Comparison of ENCODE assay signal across 23 mouse cellular contexts in the genomic region with DNA sequence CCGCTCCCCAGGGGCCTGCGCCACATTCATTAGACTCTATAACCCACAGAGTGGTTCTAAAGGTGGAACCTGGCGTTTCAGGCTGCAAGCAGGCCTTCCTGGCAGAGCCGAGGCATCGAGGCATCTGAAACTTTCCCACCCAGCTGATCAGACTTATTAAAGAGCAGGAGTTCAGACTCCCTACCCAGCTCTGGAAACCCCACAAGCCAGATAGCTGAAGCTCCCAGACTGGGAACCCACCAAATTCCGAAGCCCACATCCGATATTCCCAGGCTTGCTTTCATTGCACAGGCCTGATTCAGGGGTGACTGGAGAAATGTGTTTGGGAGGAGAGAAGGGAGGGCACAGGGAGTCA. TPM values are rescaled to one million over a fixed set of nuclear protein-coding genes. Genes with fewer than 3 reads are reported as not detected.
DNase-seq lines count a peak whose midpoint lies in the region; ATAC-seq and TF ChIP-seq lines count a peak whose summit lies in the region.
"Had no signal": no experiment of that assay in that cellular context is flagged by ENCODE, and none has a peak within 500 bp of the region (broad histone marks: within the 10 kb centered on the region; RNA-seq: fewer than 3 reads in every experiment).

No protein-coding gene starts in this region.

- H3K9ac ChIP-seq in hindbrain, embryonic 16.5 days (ENCODE audit: low read depth, low read length): no peak overlapping the region
- no peak overlapping the region for H3K9ac ChIP-seq in midbrain, embryonic 14.5 days (replicated peaks; ENCODE audit: low read length)
- H3K9ac ChIP-seq: heart, embryonic 12.5 days; heart, embryonic 15.5 days; hindbrain, embryonic 15.5 days; intestine, embryonic 15.5 days had no signal

- H3K36me3 ChIP-seq in hindbrain, embryonic 10.5 days: no peaks in the 10 kb centered on the region
- no peaks in the 10 kb centered on the region for H3K36me3 ChIP-seq in hindbrain, embryonic 16.5 days (ENCODE audit: control insufficient read depth, insufficient read depth, low read length)
- H3K36me3 ChIP-seq in midbrain, embryonic 10.5 days: no peaks in the 10 kb centered on the region
- H3K36me3 ChIP-seq in midbrain, embryonic 14.5 days (ENCODE audit: control insufficient read depth, insufficient read depth, low read length): no peaks in the 10 kb centered on the region
- H3K36me3 ChIP-seq: G1E; heart, embryonic 12.5 days; heart, embryonic 15.5 days; hindbrain, embryonic 15.5 days; intestine, embryonic 15.5 days had no signal

- peak overlapping the region; percentile 59 for H3K27ac ChIP-seq in hindbrain, embryonic 10.5 days
- no peak overlapping the region for H3K27ac ChIP-seq in hindbrain, embryonic 16.5 days (ENCODE audit: low read depth, low read length)
- H3K27ac ChIP-seq in midbrain, embryonic 10.5 days (replicated peaks): peak overlapping the region; percentile 95
- H3K27ac ChIP-seq in midbrain, embryonic 14.5 days (replicated peaks; ENCODE audit: low read depth, low read length): no peak overlapping the region
- peak overlapping the region; percentile 4; the same call in 1 of the 2 replicates for H3K27ac ChIP-seq in olfactory bulb, adult 2 months (ENCODE audit: insufficient read depth, low read depth, low read length)
- H3K27ac ChIP-seq: heart, embryonic 15.5 days; hindbrain, embryonic 15.5 days; intestine, embryonic 15.5 days had no signal

- no peak overlapping the region for H3K4me2 ChIP-seq in hindbrain, embryonic 16.5 days (ENCODE audit: low read length)
- H3K4me2 ChIP-seq in midbrain, embryonic 14.5 days (ENCODE audit: low read length): no peak overlapping the region
- H3K4me2 ChIP-seq: heart, embryonic 12.5 days; heart, embryonic 15.5 days; hindbrain, embryonic 15.5 days; intestine, embryonic 15.5 days had no signal

- no peak for TF ChIP-seq POLR2A in olfactory bulb, adult 2 months (IDR thresholded peaks at IDR 0.05; ENCODE audit: insufficient read depth, low read depth, low read length)

- DNase-seq in cerebellum, adult 8-10 months: peak; percentile 43
- no peak for DNase-seq in cerebellum, adult 11 months
- no peak for DNase-seq in hindbrain, embryonic 10.5 days (ENCODE audit: low spot score)
- DNase-seq in midbrain, embryonic 10.5 days (ENCODE audit: low spot score): no peak
- no peak for DNase-seq in midbrain, embryonic 14.5 days
- DNase-seq: adrenal gland, postnatal 10 days; adrenal gland, postnatal 36 days; B cell, adult 2 months; cerebellum, postnatal 10 days; gastrocnemius, postnatal 25 days; heart, adult 18-20 months; heart, postnatal 10 days; heart, postnatal 36 days; kidney, adult 18-20 months had no signal

- no peak overlapping the region for H3K4me3 ChIP-seq in hindbrain, embryonic 10.5 days
- H3K4me3 ChIP-seq in hindbrain, embryonic 16.5 days (ENCODE audit: low read length): no peak overlapping the region
- H3K4me3 ChIP-seq in midbrain, embryonic 10.5 days: no peak overlapping the region
- no peak overlapping the region for H3K4me3 ChIP-seq in midbrain, embryonic 14.5 days (replicated peaks; ENCODE audit: low read depth, low read length)
- H3K4me3 ChIP-seq in olfactory bulb, adult 2 months (ENCODE audit: insufficient read depth, low read depth, low read length): no peak overlapping the region
- H3K4me3 ChIP-seq: heart, embryonic 12.5 days; heart, embryonic 15.5 days; hindbrain, embryonic 15.5 days; intestine, embryonic 15.5 days had no signal

- peaks cover 92% of the 10 kb centered on the region for H3K27me3 ChIP-seq in hindbrain, embryonic 10.5 days (ENCODE audit: insufficient read depth, poor library complexity, severe bottlenecking)
- H3K27me3 ChIP-seq in hindbrain, embryonic 16.5 days (replicated peaks; ENCODE audit: control insufficient read depth, insufficient read depth, low read length): peaks cover 4% of the 10 kb centered on the region
- H3K27me3 ChIP-seq in midbrain, embryonic 10.5 days (ENCODE audit: low read depth, poor library complexity, severe bottlenecking): peaks cover 87% of the 10 kb centered on the region
- H3K27me3 ChIP-seq in midbrain, embryonic 14.5 days (ENCODE audit: control insufficient read depth, insufficient read depth, low read length): peaks cover 5% of the 10 kb centered on the region; the same call in 1 of the 2 replicates

- WGBS in hindbrain, embryonic 10.5 days: 79% methylated on average over 7 of the region's 7 CpGs
- WGBS in hindbrain, embryonic 16.5 days: 81% methylated on average over 7 of the region's 7 CpGs
- WGBS in midbrain, embryonic 10.5 days: 86% methylated on average over 7 of the region's 7 CpGs
- WGBS in midbrain, embryonic 14.5 days: 81% methylated on average over 7 of the region's 7 CpGs
- 66% methylated on average over 7 of the region's 7 CpGs for WGBS in olfactory bulb, adult 2 months

- ATAC-seq in hindbrain, embryonic 16.5 days: no peak
- no peak for ATAC-seq in midbrain, embryonic 14.5 days (ENCODE audit: low FRiP score, low TSS enrichment)
- ATAC-seq: forebrain, embryonic 14.5 days; intestine, embryonic 15.5 days; Patski had no signal

- no peak for TF ChIP-seq CTCF in olfactory bulb, adult 2 months (IDR thresholded peaks at IDR 0.05; ENCODE audit: insufficient read depth, low read depth, low read length)

- H3K9me3 ChIP-seq in hindbrain, embryonic 10.5 days: no peaks in the 10 kb centered on the region
- H3K9me3 ChIP-seq in hindbrain, embryonic 16.5 days (ENCODE audit: control insufficient read depth, low read length): no peaks in the 10 kb centered on the region
- no peaks in the 10 kb centered on the region for H3K9me3 ChIP-seq in midbrain, embryonic 10.5 days (replicated peaks)
- H3K9me3 ChIP-seq in midbrain, embryonic 14.5 days (ENCODE audit: control insufficient read depth, low read length): no peaks in the 10 kb centered on the region
- H3K9me3 ChIP-seq: heart, embryonic 12.5 days; heart, embryonic 15.5 days; hindbrain, embryonic 15.5 days; intestine, embryonic 15.5 days had no signal

- H3K4me1 ChIP-seq in hindbrain, embryonic 10.5 days (replicated peaks): peaks cover 100% of the 10 kb centered on the region
- peaks cover 10% of the 10 kb centered on the region; the same call in 1 of the 2 replicates for H3K4me1 ChIP-seq in hindbrain, embryonic 16.5 days (ENCODE audit: control insufficient read depth, insufficient read depth, low read depth, low read length)
- H3K4me1 ChIP-seq in midbrain, embryonic 10.5 days: peaks cover 100% of the 10 kb centered on the region
- H3K4me1 ChIP-seq in midbrain, embryonic 14.5 days (ENCODE audit: control insufficient read depth, insufficient read depth, low read length): peaks cover 46% of the 10 kb centered on the region
- H3K4me1 ChIP-seq in olfactory bulb, adult 2 months (ENCODE audit: control insufficient read depth, insufficient read depth, low read length): peaks cover 83% of the 10 kb centered on the region

RNA-seq across cellular contexts. Expression of gene Grm4, which starts 13.6 kb away (rescaled TPM):
- 2.2 and 4.2 TPM in 2 replicates for polyA plus RNA-seq in hindbrain, embryonic 10.5 days (2016; fragmentation: Nextera tagmentation; extraction: Ambion mirVana)
- 9.3 and 10.0 TPM in 2 replicates for polyA plus RNA-seq in hindbrain, embryonic 16.5 days (2015; fragmentation: Nextera tagmentation; extraction: Ambion mirVana)
- 2.8 and 3.5 TPM in 2 replicates for polyA plus RNA-seq in midbrain, embryonic 10.5 days (2016; fragmentation: Nextera tagmentation; extraction: Ambion mirVana)
- polyA plus RNA-seq in midbrain, embryonic 14.5 days (2014; fragmentation: Nextera tagmentation; extraction: Ambion mirVana): 9.8 and 10.1 TPM in 2 replicates
- polyA plus RNA-seq in olfactory bulb, adult 2 months (2012; ENCODE audit: insufficient read depth, insufficient read length, low replicate concordance, missing spikeins): not detected in 2 replicates
- polyA plus RNA-seq: G1E had no signal

RNA-seq across cellular contexts. Expression of gene Hmga1, which starts 48.7 kb away (rescaled TPM):
- polyA plus RNA-seq in hindbrain, embryonic 10.5 days (2016; fragmentation: Nextera tagmentation; extraction: Ambion mirVana): 541 and 748 TPM in 2 replicates
- 144 and 155 TPM in 2 replicates for polyA plus RNA-seq in hindbrain, embryonic 16.5 days (2015; fragmentation: Nextera tagmentation; extraction: Ambion mirVana)
- polyA plus RNA-seq in midbrain, embryonic 10.5 days (2016; fragmentation: Nextera tagmentation; extraction: Ambion mirVana): 620 and 831 TPM in 2 replicates
- polyA plus RNA-seq in midbrain, embryonic 14.5 days (2014; fragmentation: Nextera tagmentation; extraction: Ambion mirVana): 134 and 143 TPM in 2 replicates
- not detected in 2 replicates for polyA plus RNA-seq in olfactory bulb, adult 2 months (2012; ENCODE audit: insufficient read depth, insufficient read length, low replicate concordance, missing spikeins)

RNA-seq across cellular contexts. Expression of gene AI413582, which starts 58.0 kb away (rescaled TPM):
- polyA plus RNA-seq in hindbrain, embryonic 10.5 days (2016; fragmentation: Nextera tagmentation; extraction: Ambion mirVana): 19.1 and 23.9 TPM in 2 replicates
- polyA plus RNA-seq in hindbrain, embryonic 16.5 days (2015; fragmentation: Nextera tagmentation; extraction: Ambion mirVana): 77.2 and 83.3 TPM in 2 replicates
- polyA plus RNA-seq in midbrain, embryonic 10.5 days (2016; fragmentation: Nextera tagmentation; extraction: Ambion mirVana): 16.4 and 19.2 TPM in 2 replicates
- polyA plus RNA-seq in midbrain, embryonic 14.5 days (2014; fragmentation: Nextera tagmentation; extraction: Ambion mirVana): 51.9 and 74.5 TPM in 2 replicates
- not detected in 2 replicates for polyA plus RNA-seq in olfactory bulb, adult 2 months (2012; ENCODE audit: insufficient read depth, insufficient read length, low replicate concordance, missing spikeins)

Comparison
In these comparisons a context has a peak if more than half of its experiments do, and no peak if none do; other contexts are left out.
1. H3K27ac ChIP-seq: peak in hindbrain, embryonic 10.5 days (single experiment), midbrain, embryonic 10.5 days (single experiment) and olfactory bulb, adult 2 months (single experiment); none in hindbrain, embryonic 16.5 days (single experiment) and midbrain, embryonic 14.5 days (single experiment).
2. RNA of gene AI413582, which starts 58.0 kb away (polyA plus RNA-seq): 77.2 to 83.3 TPM in hindbrain, embryonic 16.5 days, 51.9 to 74.5 TPM in midbrain, embryonic 14.5 days, 19.1 to 23.9 TPM in hindbrain, embryonic 10.5 days and 16.4 to 19.2 TPM in midbrain, embryonic 10.5 days; not detected in olfactory bulb, adult 2 months; every median in the first group is over 10 times any median in the second.